Mouse (Mus musculus) spleen, postnatal 14 days (tissue): ENCODE measurements around the gene Mms22l.
"Not testable (repeated sequence)": the region's sequence is repeated elsewhere in the genome, so short reads cannot be mapped to it uniquely, and the experiment has no call there.

Source experiments
- DNase-seq, 2 experiments: peaks; one replicate each; pipeline ENCODE4 v3.0.0; 2021 to 2022; ENCODE audit warnings: low spot score in 2 of 2

Gene Mms22l

DNA sequence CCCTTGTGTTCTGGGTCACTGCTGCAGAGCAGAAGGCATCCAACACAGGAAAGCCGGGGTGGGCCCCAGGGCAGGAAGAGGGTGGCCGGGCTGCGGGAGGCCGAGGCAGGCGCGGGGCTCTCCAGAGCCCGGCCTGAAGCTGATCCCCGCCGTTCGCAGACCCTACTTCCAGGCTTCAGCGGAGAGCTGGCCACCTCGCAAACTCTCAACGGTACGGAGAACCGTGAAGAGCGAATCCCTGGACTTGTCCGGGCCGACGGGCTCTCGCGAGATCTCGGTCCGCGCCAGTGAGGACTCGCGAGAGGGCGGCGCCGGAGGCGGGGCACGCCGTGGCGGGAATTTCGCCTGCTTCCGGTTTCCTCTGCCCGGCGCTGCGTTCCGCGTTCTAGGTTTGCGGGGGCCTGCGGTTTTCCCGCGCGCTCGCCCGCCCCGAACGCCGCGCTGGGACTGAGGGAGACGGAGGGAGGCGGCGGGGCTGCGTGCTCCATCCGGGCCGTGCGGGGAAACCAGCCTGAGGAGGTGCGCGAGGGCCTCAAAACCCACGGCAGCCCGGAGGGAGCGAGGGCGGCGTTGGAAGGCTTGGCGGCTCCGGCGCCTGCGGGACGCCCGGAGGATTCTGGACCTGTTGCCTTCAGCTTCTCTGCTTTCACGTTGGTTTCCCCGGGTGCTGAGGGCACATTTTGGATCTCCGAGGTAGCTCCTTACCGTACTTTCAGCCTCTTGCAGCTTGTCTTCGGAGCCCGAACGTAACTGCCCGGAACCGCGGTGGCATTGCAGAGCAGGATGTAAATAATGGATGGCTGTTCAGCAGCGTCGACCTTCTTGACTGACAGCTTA is at the start of gene Mms22l:
Gene Mms22l, plus strand, starts transcription at position 336 of the 837 bp plus-strand sequence.
- DNase-seq = peak; percentile 86 to 92

DNA sequence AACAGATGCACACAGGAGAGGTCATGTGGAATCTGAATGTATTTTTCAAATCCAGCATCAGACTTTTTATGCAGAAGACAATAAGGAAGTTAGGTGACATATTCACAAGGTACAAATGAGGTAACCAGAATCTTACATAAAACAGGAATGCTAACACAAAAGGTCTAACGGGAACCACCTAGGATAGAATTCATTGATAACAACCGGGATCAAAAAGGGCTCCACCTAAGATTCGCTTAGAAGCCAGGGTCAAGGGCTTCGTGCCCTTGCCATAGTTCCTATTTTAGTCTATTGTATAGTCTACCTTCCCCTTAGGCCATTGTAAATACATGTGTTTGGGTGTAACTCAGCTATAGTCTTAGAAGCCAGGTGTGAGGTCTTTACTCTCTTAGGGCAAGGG is 12.2 kb upstream of the Mms22l start:
- DNase-seq = not testable (repeated sequence)

DNA sequence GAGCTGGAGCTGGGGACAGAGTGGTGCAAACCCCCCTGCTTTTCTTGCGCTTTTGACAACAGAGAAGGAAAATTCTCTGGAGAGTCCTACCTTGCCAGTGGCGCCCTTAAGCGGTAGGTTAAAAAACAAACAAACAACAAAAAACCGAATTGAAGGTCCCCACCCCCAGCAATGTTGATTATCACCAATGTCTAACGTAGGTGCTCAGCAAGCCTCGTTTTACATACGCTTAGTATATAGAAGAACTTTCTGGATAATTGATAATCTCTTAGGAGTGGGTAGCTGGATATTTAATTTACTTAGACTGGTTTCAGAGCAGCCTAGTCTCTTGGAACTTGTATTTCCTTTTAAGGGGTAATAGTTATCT is 685 bp downstream of the Mms22l start:
- DNase-seq = no peak

- no peak for DNase-seq
Observed at GRCm38 (mm10) chr4:24509195-24509594, 12.9 kb downstream of the Mms22l start.

- DNase-seq = no peak
Observed at GRCm38 (mm10) chr4:24536989-24537388, 40.7 kb downstream of the Mms22l start.

DNA sequence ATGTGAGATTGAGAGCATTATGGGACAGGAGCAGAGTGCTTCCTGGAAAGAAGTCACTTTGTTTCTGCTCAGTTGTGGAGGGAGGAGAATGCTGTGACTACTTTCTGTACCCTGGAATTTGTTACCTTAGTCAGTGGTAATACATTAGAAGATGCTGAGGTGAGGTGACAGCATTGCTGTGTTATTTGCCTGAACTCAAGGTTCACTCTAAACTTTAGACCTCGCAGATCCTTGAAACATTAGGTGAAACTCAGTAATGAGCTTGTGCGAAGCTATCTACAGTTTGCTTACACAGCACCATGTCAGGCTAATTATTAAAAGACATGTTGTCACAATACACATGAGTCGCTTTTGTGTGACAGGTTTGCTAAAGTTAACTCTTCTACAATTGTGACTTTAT is 47.2 kb downstream of the Mms22l start:
- DNase-seq = no peak

DNA sequence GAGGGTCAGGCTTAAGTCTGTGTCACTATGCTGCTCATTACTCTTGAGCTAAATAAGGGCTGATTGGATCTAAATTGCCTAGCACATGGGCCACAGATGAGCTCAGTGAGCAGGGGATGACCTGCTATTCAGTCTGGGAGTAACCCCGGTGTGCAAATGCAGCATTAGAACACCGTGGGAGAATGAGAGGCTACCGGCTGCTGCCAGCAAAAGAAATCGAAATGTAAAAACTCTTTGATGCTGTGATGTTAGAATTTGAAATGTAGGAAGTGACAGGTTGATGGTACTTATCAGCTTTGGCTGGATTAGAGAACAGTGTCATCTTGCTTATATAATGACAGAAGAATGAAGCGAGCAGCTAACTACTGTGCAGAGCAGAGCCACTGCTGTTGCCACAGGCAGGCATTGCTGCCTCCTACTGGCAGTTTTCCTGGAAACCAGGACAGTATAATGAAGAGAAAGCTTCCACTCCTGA is 48.5 kb downstream of the Mms22l start:
- no peak for DNase-seq

GRCm38 (mm10) chr4:24556116-24556820 is 60.0 kb downstream of the Mms22l start:
- DNase-seq = no peak

DNA sequence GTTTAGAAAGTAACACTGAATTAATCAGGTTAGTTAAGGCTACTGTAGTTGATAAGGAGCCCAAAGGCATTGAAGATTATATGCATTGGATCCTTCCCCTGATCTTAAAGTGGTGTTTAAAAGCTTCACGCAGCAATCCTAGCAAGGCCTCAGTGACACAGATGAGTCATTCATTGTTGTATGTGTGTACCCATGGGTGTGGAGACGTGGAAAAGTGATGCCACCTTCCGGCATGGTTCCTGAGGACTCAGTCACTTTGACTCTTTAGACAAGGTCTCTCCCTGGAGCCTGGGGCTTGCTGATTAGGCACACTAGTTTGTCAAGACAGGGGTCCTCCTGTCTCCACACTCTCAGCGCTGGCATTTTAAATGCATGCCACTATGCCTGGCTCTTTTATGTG is 60.9 kb downstream of the Mms22l start:
- DNase-seq = no peak

DNA sequence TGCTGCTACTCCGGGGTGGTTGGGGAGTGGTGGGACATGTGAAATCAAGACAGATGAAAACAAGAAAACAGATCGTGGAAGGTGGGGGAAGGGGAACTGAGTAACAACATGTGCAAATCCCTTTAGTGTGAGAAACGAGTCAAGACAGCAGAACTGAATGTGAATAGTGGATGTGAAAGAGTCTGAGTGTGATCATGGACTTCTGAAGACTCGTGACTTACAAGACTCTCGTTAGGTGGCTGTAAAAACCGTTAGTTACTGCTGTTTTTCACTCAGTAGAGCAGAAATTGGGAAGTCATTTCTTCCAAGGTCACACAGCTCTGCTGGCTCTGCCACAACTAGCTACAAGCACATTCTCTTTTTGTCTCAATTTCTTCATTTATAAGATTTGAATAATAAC is 71.8 kb downstream of the Mms22l start:
- DNase-seq = no peak

DNA sequence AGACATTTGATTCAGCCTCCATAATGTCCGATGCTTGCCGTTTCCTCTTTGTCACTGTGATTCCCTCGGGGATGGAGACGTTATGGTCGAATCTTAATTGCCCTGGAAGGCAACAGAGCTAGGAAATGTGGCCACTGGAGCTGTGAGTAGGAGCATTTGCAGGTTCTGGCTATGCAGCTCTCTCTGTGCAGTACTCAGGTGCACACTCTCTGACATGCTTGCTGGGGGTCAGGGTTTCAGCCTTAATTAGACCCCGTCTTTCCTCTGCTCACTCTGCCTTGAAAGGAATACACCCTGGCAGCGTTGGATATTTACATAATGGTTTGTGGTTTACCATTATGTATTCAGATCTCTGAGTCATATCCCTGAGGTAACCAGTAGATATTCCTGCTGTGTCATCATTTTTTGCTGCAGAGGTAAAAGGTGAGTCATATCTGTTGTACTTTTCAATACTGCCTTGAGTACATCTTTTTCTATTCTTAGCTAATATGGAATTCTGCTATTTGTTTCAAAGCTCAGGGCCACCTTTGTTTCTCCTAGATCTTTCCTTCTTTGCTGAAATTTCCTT is 72.8 kb downstream of the Mms22l start:
- DNase-seq = no peak

DNA sequence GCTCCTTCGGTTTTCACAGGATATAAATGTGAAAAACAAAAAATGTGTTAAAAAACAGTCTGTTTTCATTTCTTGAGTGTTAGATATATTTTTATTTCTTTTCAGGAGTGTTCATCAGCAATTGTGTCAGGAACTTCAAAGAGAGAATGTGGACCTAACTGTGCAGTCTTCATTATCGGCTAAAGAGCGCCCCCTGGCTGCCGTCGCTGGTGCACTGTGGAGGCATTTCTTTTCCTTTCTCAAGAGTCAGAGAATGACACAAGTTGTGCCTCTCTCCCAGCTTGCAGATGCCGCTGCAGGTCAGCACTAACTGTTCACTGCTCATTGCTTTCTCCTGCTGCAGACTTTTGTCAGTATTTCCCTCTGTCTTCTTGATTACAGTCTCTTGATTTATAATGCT is 78.0 kb downstream of the Mms22l start:
- peak; percentile 44 to 67 for DNase-seq

DNA sequence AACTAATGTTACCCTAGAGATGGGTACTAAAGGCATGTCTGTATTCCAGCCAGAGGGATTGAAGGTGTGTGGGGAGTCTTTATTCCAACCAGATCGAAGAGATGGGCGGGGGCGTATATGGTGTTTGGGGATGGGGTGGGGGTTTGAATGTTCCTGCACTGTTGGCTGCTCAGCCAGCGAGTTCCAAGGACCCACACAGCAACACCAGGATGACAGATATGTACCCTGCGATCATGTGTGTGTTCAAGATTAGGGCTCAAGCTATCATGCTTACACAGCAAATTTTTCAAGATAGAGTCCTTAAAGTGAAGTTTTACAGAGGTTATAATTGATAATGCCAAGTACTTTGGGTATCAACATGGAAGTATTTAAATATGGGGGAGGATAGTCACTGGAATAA is 81.3 kb downstream of the Mms22l start:
- no peak for DNase-seq

GRCm38 (mm10) chr4:24582295-24582694 is 86.0 kb downstream of the Mms22l start:
- DNase-seq = no peak

- DNase-seq = no peak
Observed at GRCm38 (mm10) chr4:24583997-24584396, 87.7 kb downstream of the Mms22l start.

- no peak for DNase-seq
Observed at GRCm38 (mm10) chr4:24594824-24595223, 98.6 kb downstream of the Mms22l start.

GRCm38 (mm10) chr4:24596942-24597611 is 100.8 kb downstream of the Mms22l start:
- DNase-seq = no peak

GRCm38 (mm10) chr4:24598637-24599036 is 102.4 kb downstream of the Mms22l start:
- DNase-seq = no peak

GRCm38 (mm10) chr4:24601711-24602110 is 105.5 kb downstream of the Mms22l start:
- no peak for DNase-seq

DNA sequence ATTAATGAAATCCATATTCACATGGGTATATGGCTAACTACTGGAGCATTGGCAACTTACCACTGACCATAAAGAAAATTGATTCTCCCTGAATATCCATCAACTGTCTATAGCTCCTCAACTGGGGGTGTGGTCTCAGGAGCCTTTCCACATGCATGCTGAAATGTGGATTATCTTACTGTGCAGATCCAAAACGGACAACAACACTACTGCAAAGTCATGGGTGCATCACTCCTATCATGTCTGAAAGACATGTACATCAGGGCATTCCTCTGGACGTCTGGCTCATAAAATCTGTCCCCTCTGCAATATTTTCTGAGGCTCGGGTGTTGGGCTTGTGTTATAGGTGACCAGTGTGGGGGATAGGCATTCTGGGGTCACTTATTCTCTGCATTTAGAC is 112.8 kb downstream of the Mms22l start:
- no peak for DNase-seq

DNA sequence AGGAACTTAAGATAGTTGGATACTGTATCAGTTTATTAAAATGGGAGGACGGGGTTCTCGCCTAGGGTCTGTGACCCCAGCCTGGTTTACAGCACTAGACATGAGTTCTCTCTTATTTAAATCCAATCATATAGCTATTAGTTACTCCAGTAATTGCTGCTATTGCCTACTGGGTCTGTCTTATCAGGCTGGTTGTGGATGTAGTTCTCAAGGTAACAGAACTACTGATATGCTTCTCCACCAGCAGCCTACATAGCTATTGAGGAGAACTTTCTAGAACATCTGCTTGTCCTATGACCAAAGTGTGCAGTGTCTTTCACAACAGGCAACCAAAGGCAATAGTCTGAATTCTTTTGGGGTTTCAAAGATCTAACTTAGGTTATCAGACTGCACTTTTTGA is 113.3 kb downstream of the Mms22l start:
- DNase-seq = no peak

GRCm38 (mm10) chr4:24620005-24620404 is 123.8 kb downstream of the Mms22l start:
- DNase-seq = no peak
